Mouse (Mus musculus) regulatory T cell (primary cell): ENCODE measurements at regions not wholly inside any gene's neighbourhood (a gene's known extent, or its start where the extent isn't known, plus 50 kb on each side); places are given as distances from the start of the nearest gene placed in this dataset.

ENCODE experiments used
- in situ Hi-C: fragments of 300-600 bp; cut with MboI, MseI; formaldehyde crosslinking; loops from one replicate; pipeline ENCODE4 v1.15.1; 2025; ENCODE audit warnings: high pct_unique_total_duplicates

- in situ Hi-C loops: no loop called here
Measured at GRCm38 (mm10) chr1:34930571-34930970, 80.8 kb downstream of the Plekhb2 start.

GRCm38 (mm10) chr1:34943196-34943595 is 93.4 kb downstream of the Plekhb2 start:
- in situ Hi-C loops: no loop called here

DNA sequence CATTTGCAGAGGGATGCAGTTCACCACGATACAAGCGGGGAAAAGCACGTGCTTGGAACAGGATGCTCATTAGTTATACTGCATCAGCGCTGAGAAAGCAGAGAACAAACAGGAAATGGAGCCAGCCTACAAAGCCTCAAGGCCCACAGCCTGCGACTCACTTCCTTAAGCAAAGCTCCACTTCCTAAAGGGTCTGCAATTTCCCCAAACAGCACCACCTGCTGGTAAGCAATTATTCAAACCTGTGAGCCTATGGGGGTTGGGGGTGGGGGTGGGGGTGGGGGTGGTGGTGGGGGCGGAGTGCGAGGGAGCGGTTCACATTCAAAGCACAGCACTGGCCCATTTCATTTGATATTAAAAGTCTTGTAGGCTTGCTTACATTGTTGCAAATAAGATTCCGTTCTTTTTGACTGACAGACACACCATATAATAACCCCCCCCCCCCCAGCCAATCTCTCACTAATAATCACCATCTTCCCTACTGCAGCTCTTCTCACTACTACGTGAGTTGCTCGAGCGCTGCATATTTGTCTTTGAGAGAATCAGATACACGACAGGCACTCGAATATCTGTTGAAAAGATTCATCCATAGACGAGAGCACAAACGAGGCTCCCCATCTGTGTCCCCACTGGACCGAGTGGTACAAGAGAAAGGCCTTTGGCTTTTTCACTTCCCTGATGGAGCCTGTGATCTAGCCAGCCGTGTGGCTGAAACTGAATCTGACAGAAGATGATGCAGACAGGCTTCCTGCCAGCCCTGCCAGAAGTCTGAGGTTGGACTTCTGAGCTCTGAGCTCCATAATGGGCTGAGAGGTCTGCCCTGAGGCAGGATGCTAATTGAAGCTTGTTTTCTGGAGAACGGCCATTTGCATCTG is 112.1 kb downstream of the Plekhb2 start:
- in situ Hi-C loops: no loop called here

DNA sequence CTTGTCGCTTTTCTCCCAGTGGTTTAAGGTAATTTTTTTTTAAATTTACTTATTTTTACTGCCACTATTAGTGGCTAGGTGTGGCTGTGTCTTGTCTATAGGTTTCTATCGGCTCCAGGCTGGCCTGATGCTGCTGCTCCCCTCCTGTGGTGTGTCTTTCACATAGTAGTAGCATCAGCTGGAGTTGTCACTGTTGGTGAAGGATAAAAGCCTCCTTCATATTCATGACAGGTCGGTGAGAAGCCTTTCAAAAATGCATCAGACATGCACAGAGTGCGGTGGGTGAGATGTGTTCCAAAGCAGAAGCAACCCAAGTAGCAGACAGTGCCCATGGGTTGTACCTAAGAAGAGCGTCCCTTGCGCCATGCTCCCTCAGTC is 112.7 kb downstream of the Plekhb2 start:
- in situ Hi-C loops: no loop called here

DNA sequence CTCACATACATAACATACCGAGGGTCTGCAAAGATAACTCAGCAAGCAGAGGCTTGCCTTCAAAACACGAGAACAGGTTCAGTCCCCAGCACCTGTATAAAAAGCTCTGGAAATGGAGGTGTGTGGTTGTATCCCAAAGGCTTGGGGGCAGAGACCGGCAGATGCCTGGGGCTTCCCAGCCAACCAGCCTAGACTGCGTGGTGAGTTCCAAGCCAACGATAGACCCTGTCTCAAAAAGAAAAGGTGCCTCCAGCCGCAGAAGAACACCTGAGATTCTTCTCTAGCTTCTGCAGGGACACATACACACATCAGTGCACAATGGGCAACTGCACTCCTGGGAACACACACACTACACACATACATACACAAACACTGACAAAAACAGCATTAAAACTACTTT is 125.0 kb downstream of the Plekhb2 start:
- in situ Hi-C loops: no loop called here

DNA sequence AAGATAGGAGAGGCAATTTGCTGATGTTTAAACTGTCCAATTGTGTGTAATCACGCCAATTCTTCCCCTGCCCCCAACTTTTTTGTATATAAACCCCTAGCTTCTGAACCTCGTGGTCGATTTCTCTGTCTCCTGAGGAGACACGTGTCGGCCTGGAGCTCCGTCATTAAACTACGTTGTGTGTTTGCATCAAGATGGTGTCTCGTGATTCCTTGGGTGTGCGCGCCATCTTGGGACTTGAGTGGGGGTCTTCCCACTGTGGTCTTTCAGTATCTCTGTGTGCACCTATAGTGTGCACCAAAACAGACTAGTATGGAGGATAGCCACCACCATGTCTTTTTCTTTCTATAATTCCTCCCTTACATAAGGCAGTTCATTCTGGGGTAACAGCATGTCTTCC is 128.4 kb downstream of the Plekhb2 start:
- in situ Hi-C loops: no loop called here

DNA sequence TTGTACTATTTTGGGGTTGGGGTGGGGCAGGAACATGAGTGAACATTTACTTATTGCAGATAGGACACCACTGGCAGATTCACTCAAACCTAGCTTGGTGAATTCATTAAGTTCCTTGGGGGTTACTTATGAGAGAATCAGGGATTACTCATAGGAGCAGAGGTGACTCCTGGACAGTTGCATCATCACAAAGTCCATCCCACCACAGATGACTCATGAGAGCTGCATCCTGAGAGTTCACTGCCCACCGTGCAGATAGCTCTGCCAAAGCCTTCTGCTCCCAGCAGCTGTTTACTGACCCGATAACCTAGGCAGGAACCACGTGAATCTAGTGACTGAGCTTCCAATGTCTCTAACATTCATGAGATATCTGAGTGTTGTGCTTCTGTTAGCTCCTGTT is 129.6 kb downstream of the Plekhb2 start:
- in situ Hi-C loops: no loop called here

DNA sequence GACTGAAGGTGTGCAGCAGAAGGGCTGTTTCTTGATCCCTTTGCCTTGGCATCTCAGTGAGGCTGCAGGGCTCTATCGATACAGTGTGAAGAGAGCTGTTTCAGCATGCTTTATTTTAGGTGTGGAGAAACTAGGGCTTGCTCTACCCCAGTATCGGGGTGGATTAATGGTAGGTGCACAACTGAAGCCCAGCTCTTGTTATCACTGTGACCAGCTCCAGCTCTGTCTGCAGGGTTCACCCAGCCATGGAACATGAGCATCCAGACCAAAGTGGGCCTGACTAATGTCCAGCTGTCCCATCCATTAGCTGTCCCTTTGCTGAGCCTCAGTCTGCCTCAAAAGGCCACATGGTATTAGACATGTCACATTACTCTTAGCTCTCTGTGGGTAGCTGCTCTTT is 132.2 kb downstream of the Plekhb2 start:
- in situ Hi-C loops: no loop called here

DNA sequence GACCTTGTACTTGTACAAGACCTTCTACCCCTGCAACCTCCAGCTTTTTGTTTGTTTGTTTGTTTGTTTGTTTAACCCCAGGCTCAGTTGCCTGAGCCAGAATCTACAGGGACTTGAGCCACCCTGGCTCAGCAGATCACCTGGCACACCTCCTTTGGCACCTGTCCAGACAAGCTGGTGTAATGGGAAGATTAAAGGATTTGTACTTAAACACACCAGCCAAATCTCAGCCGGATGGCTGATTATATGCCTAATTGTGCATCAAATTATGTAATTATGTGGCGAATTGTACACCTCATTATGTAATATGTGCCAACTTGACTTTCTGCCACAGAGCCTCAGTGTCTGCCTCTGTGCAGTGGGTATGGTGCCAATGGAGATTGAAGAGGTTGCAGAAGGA is 133.2 kb downstream of the Plekhb2 start:
- in situ Hi-C loops: no loop called here

- in situ Hi-C loops: no loop called here
Measured at GRCm38 (mm10) chr1:34986861-34987260, 137.1 kb downstream of the Plekhb2 start.

- in situ Hi-C loops: no loop called here
Measured at GRCm38 (mm10) chr1:34987650-34988221, 138.0 kb downstream of the Plekhb2 start.

- in situ Hi-C loops: no loop called here
Measured at GRCm38 (mm10) chr1:34988225-34988624, 138.4 kb downstream of the Plekhb2 start.

- in situ Hi-C loops: no loop called here
Measured at GRCm38 (mm10) chr1:35000801-35001200, 151.0 kb downstream of the Plekhb2 start.

DNA sequence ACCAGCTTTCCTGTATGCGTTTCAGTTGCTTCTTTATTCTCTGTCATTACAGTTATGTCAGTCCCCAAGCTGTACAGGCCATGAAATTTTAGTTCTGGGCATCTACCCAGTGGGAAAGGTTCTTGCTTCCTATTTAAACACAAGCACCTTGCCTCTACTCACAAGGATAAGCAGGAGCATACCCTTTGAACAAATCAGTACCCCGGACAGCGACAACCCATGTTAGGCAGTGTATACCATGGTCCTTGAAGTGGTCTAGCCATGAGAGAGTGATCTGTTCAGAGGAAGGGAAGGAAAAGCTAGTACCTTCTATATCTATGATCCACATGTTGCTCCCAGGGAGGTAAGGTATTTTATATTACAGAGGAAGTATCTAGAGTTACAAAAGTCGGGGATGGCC is 167.7 kb downstream of the Plekhb2 start:
- in situ Hi-C loops: no loop called here

- in situ Hi-C loops: no loop called here
Measured at GRCm38 (mm10) chr1:35032619-35033018, 182.8 kb downstream of the Plekhb2 start.

DNA sequence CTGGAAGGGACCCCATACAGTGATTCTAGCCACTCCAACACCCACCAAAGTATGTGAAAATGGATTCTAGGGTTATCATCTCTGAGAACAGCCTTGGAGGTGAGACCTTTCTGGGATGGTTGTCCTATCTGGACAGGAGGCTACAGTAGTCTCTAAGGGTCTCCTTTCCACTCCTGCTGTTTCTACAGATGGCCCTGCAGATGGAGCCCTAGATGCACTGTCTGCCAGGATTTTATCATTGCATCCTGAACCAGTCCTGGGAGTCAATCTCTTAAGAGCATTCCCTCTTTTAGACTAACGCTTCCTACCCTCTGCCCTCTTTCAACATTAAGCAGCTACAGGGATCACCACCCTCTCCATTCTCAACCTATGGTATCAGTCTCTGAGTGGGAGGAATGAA is 223.0 kb downstream of the Plekhb2 start:
- in situ Hi-C loops: loop anchor here (10.0 kb wide), 1 partner anchor 1032 kb away; no protein-coding TSS in a partner anchor

- in situ Hi-C loops: no loop called here
Measured at GRCm38 (mm10) chr1:35094873-35095272, 245.1 kb downstream of the Plekhb2 start.

DNA sequence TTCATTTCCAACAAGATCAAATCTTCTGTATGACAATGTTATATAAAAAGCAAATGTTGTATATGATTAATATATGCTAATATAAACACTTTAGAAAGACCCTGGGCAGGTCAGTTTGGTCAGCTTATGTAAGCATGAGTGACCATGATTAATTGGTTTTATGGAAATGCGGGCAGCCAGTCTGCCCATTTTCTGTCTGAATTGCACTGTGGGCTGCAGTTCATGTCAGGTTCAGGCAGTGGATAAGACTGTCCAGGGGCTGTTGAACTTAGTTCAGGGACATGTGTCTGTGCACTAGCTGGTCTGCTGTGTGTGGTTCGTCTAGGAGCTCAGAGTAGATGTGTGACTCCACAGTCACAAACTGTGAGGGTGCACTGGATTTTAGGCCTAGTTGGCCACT is 246.0 kb downstream of the Plekhb2 start:
- in situ Hi-C loops: no loop called here

DNA sequence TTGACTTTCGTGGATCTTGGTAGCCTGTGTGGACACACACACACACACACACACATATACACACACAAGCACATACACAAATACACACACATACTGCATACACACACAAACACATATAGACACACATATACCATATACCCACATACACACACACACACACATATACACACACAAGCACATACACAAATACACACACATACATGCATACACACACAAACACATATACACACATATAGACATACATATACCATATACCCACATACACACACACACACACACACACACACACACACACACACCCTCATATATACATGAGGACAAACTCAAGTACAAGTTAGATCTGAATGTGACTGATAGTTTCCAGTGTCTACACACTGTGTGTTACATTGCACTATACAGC is 256.9 kb downstream of the Plekhb2 start:
- in situ Hi-C loops: no loop called here

DNA sequence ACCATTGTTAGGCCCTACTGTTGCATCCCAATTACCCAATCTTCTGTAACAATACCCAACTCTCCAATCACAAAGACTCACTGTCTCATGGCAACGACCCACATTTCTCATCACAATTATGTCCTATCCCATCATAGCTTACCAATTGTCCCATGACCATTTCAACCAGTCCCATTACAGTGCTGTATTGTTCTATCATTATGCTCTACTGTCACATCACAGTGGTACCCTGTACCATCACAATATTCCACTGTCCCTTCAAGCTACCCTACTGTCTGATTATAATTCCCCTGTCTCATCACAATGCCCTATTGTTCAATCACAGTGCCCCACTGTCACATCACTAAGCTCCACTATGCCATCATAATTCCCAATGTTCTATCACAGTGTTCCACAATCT is 260.0 kb downstream of the Plekhb2 start:
- in situ Hi-C loops: no loop called here

- in situ Hi-C loops: no loop called here
Measured at GRCm38 (mm10) chr1:35115521-35115920, 265.7 kb downstream of the Plekhb2 start.

GRCm38 (mm10) chr1:35137907-35138306 is 288.1 kb downstream of the Plekhb2 start:
- in situ Hi-C loops: no loop called here

DNA sequence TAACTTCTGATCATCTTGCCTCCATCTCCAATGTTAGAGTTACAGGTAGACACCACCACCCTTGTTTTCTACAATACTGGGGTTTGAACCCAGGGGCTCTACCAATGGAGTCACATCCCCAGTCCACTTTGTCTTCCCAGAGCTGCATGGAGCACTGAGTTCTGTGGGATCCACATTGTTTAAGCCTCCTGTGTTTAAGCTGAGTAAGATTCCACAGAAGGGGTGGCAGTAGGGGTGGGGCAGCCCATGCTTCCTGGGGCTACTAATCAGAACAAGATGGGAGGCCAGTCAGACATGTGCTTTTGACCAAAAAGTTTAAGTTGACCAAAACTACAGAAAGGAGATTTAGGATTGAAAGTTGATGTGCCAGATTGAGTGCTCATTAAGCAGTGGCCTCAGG is 299.3 kb downstream of the Plekhb2 start:
- in situ Hi-C loops: no loop called here
